Mouse (Mus musculus) retina, postnatal 1 day (tissue): ENCODE data around the gene Itprip.
"Not testable (repeated sequence)": the region's sequence is repeated elsewhere in the genome, so short reads cannot be mapped to it uniquely, and the experiment has no call there.

Source experiments
- DNase-seq: peaks from one replicate; pipeline ENCODE4 v3.0.0-alpha.2; 2012

Itprip gene

DNA sequence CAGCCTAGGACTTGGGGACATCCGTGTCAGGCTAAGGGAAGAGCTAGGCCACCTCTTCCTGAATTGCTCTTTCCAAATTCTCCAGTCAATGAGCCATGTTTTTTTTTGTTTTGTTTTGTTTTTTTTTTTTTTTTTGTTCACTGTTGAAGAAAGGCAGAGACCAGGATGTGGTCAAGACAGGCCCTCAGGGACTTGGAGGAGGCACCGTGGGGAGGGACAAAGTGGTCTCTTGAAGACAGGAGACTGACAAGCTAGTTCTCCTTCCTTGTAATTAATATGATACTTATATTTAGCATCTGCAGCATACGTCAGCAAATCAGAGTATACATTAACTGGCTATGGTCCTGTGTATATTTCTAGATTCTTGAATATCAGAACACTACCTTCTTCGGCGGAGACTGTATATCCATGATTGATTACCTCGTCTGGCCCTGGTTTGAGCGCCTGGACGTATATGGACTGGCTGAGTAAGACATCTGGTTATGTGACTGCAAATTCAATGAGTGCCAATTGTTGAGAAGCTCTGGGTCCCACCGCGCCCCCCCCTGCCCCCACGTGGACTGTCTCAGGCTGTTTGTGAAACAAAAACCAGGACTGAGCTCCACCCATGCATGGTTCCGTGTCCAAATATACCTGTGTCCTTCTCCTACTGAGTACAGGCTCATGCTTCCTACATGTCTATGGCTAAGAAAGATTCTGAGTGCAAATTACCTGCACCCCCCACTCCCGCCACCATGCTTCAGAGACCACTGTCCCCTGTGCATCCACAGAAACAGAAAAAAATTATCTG lies 34.6 kb downstream of the Itprip start:
- no peak for DNase-seq

DNA sequence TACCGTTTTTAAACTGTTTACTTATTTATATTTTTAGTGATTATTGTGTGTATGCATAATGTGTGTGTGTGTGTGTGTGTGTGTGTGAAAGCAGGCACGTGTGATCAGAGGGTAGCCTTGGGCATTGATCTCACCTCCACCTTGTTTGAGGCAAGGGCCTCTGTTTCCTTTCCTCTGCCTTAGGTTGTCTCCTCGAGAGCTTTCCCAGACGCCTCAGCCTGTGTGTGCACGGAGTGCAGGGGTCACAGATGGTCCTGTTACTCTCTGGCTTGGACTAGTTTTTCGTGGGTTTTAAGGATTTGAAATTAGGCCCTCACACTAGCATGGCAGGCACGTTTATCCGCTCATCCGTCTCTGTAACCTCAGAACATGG lies 36.2 kb downstream of the Itprip start:
- no peak for DNase-seq

DNA sequence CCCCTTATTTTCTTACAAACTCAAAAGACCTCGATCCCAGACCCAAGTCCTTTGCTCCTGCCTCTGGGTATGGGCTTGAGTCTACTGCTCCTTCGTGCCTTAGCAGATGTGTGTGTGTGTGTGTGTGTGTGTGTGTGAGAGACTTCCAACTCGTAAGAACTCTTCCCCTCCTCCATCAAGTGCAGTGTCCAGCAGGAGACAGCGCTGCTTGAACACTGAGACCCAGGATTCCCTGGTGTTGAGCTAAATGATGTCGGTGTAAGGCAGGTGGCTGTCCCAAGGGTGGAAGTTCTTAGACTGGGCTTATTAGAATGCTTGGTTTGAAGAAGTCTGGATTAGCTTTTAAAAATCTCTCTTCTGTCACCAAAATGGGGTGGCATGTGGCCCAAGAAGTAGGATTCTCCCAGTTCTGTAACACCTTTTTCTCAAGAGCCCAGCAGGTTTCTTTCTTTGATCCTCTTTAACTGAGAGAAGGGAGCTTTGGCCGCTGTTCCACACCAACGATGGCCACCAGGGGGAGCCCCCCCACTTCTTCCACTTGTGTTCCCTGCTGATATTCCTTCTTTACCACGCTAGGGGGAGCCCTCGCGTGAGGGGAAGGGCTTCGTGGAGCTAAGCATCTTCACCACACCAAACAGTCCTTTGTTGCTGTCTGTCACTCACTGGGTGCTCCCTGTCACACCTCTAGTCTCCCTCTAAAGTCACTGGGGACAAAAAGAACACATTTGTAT lies 36.8 kb downstream of the Itprip start:
- DNase-seq: peak; percentile 93

DNA sequence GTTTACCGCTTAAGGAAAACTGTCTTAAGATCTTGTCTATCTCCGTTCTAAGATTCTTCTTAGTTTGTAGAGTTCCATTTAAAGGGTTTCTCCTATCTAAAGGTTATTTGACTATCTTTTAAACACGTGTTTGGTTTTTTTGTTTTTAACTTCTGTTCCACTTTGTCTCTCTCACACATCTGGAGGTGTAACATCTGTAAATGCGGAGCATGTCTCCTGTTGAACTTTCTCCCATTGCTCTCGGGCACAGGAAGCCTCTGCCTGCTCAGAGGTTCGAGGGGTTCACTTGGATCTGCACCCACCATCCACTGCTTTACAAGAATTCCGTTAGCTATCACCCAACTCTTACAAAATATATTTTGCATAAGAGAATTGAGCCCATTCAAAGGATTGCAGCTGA lies 37.6 kb downstream of the Itprip start:
- no peak for DNase-seq

DNA sequence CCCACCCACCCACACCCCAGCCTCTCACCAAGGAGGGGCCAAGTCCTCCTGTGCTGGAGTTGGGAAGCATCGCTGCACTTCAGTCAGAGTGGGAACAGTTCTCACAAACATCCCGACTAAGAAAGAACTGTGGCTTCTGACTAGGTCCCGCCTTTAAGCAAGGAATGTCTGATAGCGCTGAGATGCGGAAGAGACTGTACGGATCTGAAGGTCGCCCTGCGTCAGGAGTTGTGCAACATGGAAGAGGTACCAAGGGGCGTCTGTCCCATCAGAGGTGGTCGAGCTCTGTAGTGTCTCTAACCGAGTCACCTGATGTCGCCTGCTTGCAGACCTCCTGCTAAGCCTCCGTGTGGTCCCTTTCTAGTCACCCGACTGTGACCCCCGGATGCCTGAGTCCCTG lies 42.8 kb downstream of the Itprip start:
- DNase-seq: no peak

DNA sequence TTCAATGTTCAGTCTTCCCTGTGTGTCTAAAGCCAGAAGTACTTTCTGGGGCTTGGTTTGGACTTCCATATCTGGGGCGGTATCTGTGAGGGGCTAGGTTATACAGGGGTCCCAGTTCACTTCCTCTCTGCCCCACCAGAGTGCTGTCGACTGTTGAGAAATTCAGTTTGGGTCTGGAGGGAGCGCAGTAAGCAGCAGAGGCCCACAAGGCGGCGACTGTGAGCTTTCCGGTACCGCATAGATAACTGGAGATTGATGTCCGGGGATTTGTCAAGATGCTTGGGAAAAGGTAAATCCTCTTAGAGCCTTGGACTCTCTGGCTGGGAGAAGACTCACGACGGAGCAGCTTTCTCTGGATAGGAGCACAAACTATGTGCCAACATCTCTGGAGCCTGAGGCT lies 47.6 kb downstream of the Itprip start:
- peak; percentile 72 for DNase-seq

DNA sequence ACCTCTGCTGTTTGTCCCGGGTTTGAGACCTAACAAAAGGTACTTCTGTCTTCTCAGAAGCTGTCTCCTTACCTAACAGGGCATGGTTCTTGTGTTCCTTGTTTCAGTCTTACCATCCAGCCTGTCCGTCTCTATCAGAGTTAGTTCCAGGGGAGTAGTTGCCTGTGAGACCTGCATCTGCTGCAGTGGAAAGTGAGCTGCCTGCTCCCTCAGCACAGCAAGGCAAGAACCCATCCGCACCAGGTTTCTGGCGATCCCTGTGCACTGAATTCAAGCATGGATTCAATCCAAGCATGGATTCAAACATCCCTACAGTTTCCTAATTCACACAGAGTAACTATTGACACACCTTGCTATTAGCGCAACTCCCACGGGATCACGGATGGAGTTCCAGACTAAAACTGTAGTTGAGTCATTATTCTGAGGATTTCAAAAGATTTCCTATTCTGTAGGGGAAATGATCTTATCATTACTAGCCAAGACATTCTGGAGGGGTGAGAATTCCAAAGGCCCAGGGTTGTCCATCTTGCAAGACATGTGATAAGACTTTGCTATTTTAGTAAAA lies 48.9 kb downstream of the Itprip start:
- no peak for DNase-seq

DNA sequence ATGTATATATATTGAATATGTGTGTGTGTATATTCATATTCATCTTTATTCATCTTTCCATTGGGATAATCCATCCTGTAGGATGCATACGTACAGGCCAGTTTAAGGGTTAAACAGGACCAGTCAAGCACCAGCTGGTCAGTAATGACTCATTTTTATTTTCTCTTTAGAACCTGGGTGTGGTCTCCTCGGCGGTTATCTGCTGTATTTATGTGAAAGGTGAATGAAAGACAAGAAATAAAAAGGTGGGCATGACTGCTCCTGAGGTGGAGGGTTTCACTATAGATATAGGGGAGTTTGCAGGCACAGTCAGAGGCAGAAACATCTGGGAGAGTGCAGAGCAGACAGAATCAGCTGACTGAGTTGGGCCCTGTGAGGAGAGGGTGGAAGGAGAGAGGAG lies 49.6 kb downstream of the Itprip start:
- no peak for DNase-seq

DNA sequence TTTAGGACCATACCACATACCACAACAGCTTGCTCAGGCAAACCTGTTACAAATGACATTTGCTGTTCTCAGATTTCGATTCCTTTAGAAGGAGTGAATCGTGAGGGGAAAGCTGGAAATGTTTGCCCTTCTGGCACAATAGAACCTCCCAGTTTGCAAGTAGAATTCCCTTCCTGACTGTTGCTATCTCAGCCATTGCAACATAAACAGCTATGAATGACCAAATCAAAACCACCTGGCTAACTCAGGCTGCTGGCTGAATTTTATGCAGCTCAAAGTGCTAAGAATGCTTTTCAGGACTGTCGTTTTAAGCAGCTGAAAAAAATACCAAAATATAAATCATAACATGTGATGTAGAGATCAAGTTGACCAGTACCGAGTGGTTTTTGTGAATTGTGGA lies 50.1 kb downstream of the Itprip start:
- DNase-seq: no peak

DNA sequence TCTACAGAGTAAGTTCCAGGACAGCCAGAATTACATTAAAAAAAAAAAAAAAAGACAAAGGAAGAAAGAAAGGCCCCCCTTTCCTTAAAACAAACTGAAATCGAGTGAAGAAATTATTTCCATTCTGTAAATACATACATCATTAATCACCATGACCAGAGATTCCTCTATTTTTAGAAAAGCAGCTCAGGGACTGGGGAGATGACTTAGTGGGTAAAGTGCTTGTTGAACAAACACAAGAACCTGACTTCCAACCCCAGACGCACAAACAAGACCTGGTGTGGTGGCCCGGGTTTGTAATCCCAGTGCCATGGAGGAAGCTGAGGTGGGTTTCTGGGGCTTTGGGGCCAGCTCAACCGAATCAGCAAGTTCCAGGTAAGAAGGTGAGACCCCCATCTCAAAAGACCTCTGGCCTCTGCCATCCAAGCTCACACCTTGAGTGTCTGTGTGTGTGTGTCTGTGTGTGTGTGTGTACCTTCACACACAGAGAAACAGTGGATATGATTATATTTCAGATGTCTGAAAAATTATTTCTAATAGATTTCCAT lies 51.4 kb downstream of the Itprip start:
- DNase-seq: no peak

DNA sequence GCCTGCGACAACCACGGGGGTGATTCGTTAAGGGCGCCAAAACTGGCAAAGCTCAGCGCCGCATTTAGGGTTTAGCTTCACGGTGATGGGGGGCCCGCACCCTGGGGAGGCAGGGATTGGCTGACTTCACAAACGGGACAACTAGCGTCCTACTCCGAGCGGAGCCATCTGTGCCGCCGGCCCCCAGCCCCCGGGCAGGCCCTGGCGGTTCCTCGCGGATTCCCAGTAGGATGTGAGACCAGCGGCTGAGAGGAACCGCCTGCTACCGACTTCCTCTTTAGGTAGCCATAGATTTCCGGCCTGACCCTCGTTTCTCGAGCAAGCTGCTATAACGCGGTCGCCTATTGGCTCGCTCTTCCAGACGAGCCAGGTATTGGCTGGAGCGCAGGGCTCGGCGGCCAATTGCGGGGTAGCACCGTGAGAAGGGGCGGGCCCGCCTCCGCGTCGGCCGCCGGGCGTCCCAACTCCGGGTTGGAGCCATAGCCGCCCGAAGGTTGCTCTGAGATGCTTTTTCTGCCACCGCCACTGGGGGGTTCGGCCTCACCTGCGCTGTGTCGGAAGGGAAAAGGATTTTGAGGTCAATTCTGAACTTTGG lies 53.6 kb downstream of the Itprip start, which contains the start of gene Gsto2:
Gene Gsto2, plus strand, starts transcription at position 182 of the 595 bp plus-strand sequence.
- peak; percentile 98 for DNase-seq

DNA sequence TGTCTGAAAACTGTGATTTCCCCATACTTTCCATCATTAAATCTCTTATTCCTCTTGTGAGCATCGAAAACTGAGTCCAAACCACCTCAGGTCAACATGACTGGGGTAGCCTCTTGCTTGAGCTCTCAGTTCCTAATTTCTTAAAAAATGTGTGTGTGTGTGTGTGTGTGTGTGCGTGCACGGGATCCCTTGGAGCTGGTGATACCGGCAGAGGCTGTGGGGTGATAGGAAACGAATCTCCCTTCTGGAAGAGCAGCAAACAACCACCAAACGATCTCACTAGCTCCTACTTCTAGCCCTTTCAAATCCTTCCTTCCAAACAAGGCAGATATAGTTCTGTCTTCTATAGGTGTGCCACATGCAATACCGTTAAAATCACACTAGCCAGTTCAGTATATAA lies 54.4 kb downstream of the Itprip start:
- no peak for DNase-seq

DNA sequence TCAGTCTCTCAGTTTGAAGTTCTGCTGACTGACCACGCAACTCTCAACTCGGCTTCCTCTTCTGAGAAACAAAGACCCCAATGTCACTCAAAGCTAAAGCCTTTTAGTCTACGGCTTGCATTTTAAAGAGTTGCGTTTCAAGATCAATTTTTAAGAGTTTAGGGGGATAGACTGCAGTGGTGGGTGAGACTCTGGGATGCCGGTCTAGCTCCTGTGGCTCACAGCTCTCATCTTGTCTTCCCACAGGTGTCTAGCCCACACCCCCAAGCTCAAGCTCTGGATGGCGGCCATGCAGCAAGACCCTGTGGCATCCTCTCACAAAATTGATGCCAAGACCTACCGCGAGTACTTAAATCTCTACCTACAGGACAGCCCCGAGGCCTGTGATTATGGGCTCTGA lies 55.0 kb downstream of the Itprip start:
- no peak for DNase-seq

DNA sequence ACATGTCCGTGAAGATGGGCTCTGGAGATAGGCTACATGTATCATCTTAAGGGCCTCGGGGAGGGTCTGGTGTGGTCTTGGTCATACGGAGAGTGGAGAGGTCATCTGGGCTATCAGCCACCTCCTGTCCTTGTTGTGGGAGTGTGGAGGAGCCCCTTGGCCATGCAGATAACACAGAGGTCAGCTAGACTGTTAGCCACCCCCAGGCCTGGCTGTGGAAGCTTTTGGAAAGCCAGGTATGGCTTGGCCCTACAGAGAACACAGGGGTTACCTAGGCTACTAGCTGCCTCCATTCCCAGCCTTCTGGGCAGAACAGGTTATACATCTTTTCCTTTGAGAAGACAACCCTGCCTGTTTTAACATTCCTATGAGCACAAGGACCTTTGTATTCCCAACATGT lies 56.5 kb downstream of the Itprip start:
- DNase-seq: no peak

DNA sequence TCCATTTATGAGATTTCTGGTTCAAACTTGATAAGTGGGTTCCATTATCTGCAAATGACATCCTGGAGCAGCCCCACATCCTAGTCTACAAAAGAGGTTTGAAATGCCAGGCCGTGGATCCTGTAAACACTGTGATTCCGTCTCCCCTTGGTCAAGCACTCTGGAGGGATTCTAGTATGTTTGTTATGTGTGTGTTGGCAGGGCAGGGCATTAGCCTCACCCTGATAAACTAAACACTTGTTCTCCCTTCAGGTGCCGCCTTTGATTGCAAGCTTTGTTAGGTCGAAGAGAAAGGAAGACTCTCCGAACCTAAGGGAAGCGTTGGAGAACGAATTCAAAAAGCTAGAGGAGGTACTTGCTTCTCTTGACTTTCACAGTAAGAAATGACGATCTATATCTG lies 59.9 kb downstream of the Itprip start:
- no peak for DNase-seq

DNA sequence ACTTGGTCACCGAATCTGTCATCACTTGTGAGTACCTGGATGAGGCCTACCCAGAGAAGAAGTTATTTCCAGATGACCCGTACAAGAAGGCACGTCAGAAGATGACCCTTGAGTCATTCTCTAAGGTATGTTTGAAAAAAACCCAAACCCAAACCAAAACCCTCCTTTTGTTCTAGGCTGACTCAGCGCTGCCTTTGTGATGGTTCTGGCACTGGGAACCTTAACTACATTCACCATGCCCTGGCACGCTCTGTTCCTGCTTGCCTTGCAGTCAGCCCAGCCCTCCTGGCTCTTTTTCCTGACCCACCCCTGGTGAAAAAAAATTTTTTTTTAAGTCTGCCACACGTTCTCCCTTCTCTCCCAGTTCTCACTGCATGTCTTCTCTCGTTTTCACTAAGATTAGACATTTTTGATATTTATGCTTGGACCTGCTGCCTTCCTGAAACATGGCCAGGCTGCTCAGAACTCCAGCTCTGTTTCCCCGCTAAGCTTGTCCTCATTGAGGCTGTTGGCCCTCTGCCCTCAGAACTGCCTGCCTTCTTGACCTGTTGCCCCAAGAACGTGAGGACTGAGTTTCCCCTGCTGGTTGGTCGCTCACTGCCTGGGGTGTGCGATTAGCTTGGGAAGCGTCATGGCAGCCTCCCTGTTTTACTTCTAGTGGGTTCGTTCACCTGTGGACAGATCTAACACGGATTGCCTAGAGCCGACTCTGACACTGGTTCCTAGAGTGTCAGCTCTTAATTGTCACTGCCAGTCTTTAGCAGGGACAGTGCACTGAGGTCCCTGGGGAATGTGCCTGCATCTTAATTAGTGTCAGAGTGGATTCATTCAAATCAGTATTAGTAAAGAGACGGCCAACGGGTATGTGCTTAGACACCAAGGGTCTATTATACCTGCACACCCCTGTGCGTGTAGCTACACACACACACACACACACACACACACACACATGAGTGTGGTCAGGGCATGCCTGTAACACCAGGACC lies 60.8 kb downstream of the Itprip start:
- DNase-seq: no peak

DNA sequence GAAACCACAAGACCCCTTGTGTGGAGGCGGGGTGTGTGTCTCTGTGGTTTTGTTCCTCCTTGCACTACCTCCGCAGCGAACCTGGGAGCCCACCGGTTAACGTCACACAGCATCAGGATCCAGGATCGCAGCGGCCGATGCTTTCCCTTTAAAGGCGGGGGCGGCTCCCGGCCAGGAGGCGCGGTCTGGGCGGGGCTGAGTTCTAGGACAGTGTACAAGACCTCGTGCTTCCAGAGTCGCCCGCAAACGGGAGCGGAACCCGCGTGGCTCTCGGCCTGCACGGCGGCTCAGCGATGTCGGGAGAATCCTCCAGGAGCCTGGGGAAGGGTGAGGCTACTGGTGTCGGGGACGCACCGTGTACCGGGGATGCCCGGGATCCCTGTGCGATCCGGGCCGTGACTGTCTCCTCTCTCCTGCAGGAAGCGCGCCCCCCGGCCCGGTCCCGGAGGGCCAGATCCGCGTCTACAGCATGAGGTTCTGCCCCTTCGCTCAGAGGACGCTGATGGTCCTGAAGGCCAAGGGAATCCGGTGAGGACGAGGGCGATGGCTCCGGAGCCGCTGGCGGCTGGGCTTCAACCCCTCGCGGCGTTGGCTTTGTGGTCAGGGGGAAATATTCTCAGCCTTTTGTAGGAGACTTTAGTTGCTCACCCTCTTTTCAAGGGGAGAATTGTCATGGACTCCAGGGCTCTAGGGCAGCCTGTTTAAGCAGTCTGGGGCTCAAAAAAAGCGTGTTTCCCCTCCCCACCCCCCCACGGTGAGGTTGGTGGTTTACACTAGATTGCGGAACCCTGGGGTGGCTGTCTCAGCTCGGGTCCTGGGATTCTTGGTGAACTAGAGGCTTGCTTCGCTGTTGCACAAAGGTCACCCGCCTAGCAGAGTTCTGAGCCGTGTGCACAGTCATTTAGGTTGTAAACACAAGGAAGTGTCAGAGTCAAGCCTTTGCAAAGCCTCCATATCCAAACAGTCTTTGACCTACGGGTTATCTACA lies 64.0 kb downstream of the Itprip start, which contains the start of gene Gsto1:
Gene Gsto1, plus strand, starts transcription at position 175 of the 988 bp plus-strand sequence.
- peak; percentile 90 for DNase-seq

DNA sequence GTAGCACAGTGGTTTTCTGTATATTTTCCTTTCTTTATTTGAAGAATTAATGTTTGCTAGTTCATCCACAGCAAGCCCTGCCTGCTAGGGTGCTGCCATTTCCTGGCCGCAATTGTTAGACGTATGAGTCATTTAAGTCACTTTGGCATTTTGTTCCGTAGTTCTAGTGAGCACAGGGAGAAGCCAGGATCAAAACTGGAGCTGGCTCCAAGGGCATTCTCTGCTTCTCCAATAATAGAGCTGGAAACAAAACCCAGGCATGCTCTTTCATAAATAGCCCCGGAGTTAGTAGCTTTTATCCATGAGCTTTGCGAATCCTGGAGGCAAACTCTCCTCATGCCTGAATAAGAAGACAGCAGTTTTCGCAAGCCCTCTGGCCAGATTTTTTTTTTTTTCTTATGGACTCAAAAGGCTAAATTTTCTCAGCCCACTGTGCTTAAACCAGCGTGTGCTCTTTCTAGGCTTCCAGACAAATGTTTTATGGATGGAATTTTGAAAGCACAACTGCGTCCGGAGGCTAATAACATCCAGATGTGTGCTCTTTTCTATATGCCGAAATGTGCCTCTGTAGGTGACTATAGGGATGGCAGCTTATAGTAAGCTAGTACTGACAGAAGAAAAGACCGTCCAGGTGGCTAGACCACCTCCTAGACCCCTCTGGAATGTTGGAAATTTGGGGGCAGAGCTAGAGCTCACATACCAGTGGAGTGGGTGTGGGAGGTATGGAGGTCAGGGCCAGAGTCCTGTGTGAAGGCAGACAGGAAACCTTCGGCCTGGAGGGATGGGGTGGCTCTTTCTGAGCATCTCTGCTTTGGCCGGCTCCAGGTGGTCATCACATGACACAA lies 64.9 kb downstream of the Itprip start:
- DNase-seq: no peak

DNA sequence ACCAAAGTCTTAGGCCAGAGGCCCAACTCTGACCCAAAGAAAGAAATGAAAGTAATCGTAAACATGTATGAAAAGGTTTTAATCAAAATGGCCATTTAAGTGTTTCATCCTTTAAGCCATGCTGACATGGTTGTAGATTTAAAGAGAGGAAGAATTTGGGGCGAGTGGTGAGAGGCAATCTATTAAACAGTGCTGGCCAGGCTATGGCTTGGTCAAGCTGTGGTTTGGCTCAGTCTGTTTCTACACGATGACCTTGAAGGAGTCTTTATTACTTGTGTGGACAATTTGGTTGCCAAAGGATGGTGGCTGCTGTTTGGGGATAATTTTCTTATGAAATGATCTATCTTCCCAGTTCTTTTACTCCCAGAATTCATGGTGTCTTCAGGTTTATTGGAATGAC lies 66.0 kb downstream of the Itprip start:
- DNase-seq: no peak

DNA sequence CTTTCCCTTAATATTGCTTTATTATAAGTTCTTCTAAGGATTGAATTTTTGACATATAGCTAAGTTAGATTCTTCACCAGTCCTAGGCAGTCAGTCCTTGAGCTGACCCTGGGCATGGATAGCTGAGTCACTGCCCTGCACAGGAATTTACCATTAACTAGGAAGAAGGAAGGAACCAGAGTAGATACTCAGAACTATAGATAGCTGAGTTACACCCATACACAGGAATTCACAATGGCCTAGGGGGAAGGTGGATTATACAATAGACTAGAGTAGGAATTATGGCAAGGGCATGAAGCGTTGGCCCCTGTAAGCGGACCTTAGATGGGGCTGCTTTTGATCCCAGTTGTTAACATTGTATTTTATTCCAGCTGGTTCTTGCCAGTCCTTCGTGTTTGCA lies 67.0 kb downstream of the Itprip start:
- not testable (repeated sequence) for DNase-seq
